Mouse (Mus musculus): Measurements from ENCODE around the gene Sfi1. TPM values are rescaled to one million over a fixed set of nuclear protein-coding genes. Genes with fewer than 3 reads are reported as not detected.
"Not testable (repeated sequence)": the region's sequence is repeated elsewhere in the genome, so short reads cannot be mapped to it uniquely, and the experiment has no call there.

Gene Sfi1
- polyA plus RNA-seq, 1 experiment from 2014 or later, result 14.4 TPM

GRCm38 (mm10) chr11:3137279-3137678 lies 56.0 kb downstream of the Sfi1 start:
- H3K4me2 ChIP-seq; H3K4me1 ChIP-seq; H3K27ac ChIP-seq; H3K27me3 ChIP-seq (replicated peaks); H3K9ac ChIP-seq; H3K9me3 ChIP-seq; H3K4me3 ChIP-seq (replicated peaks); H3K36me3 ChIP-seq: not testable (repeated sequence)
- WGBS, result 90% methylated on average over 4 of the region's 4 CpGs
- ATAC-seq (ENCODE audit: insufficient read depth, low FRiP score, low read depth), result peak; percentile 11

- not testable (repeated sequence) for H3K4me3 ChIP-seq (replicated peaks); H3K9ac ChIP-seq; ATAC-seq (ENCODE audit: insufficient read depth, low FRiP score, low read depth); H3K4me2 ChIP-seq; H3K27ac ChIP-seq; H3K4me1 ChIP-seq; H3K36me3 ChIP-seq; H3K27me3 ChIP-seq (replicated peaks); H3K9me3 ChIP-seq
- WGBS, result 90% methylated on average over 3 of the region's 3 CpGs
Observed at GRCm38 (mm10) chr11:3135956-3136355, 57.3 kb downstream of the Sfi1 start.

- H3K27ac ChIP-seq; H3K4me1 ChIP-seq; H3K36me3 ChIP-seq; H3K9me3 ChIP-seq; H3K4me3 ChIP-seq (replicated peaks); H3K9ac ChIP-seq; H3K27me3 ChIP-seq (replicated peaks); ATAC-seq (ENCODE audit: insufficient read depth, low FRiP score, low read depth); H3K4me2 ChIP-seq: not testable (repeated sequence)
- 91% methylated on average over 5 of the region's 7 CpGs for WGBS
Observed at GRCm38 (mm10) chr11:3135391-3135790, 57.9 kb downstream of the Sfi1 start.

GRCm38 (mm10) chr11:3133360-3133759 lies 59.9 kb downstream of the Sfi1 start:
- ATAC-seq (ENCODE audit: insufficient read depth, low FRiP score, low read depth), result peak; percentile 16
- not testable (repeated sequence) for H3K9me3 ChIP-seq; H3K9ac ChIP-seq; H3K27ac ChIP-seq; H3K4me3 ChIP-seq (replicated peaks); H3K4me2 ChIP-seq; H3K27me3 ChIP-seq (replicated peaks); H3K4me1 ChIP-seq; H3K36me3 ChIP-seq
- WGBS, result 100% methylated on average over 1 of the region's 4 CpGs

GRCm38 (mm10) chr11:3132957-3133356 lies 60.3 kb downstream of the Sfi1 start:
- ATAC-seq (ENCODE audit: insufficient read depth, low FRiP score, low read depth), result 0 out of 2 replicates have a peak, but pooled peaks have one; percentile 2
- H3K4me2 ChIP-seq; H3K27ac ChIP-seq; H3K36me3 ChIP-seq; H3K4me3 ChIP-seq (replicated peaks); H3K9me3 ChIP-seq; H3K27me3 ChIP-seq (replicated peaks); H3K4me1 ChIP-seq; H3K9ac ChIP-seq: not testable (repeated sequence)
- 84% methylated on average over 3 of the region's 3 CpGs for WGBS

GRCm38 (mm10) chr11:3132001-3132400 lies 61.3 kb downstream of the Sfi1 start:
- not testable (repeated sequence) for H3K27me3 ChIP-seq (replicated peaks); H3K4me2 ChIP-seq; H3K9ac ChIP-seq; H3K36me3 ChIP-seq; H3K27ac ChIP-seq; H3K9me3 ChIP-seq; H3K4me3 ChIP-seq (replicated peaks); H3K4me1 ChIP-seq
- WGBS, result 91% methylated on average over 10 of the region's 10 CpGs
- peak; percentile 14 for ATAC-seq (ENCODE audit: insufficient read depth, low FRiP score, low read depth)

- H3K9ac ChIP-seq; H3K4me3 ChIP-seq (replicated peaks); H3K27me3 ChIP-seq (replicated peaks); H3K4me1 ChIP-seq; H3K36me3 ChIP-seq; H3K27ac ChIP-seq; H3K4me2 ChIP-seq; H3K9me3 ChIP-seq; ATAC-seq (ENCODE audit: insufficient read depth, low FRiP score, low read depth): not testable (repeated sequence)
- 92% methylated on average over 7 of the region's 8 CpGs for WGBS
Observed at GRCm38 (mm10) chr11:3129852-3130251, 63.4 kb downstream of the Sfi1 start.

- H3K4me1 ChIP-seq; ATAC-seq (ENCODE audit: insufficient read depth, low FRiP score, low read depth); H3K4me3 ChIP-seq (replicated peaks); H3K9me3 ChIP-seq; H3K27ac ChIP-seq; H3K36me3 ChIP-seq; H3K4me2 ChIP-seq; H3K9ac ChIP-seq; H3K27me3 ChIP-seq (replicated peaks): not testable (repeated sequence)
- WGBS, result 86% methylated on average over 2 of the region's 2 CpGs
Observed at GRCm38 (mm10) chr11:3129276-3129675, 64.0 kb downstream of the Sfi1 start.

- H3K9me3 ChIP-seq; H3K27ac ChIP-seq; H3K4me3 ChIP-seq (replicated peaks); H3K4me2 ChIP-seq; H3K4me1 ChIP-seq; H3K9ac ChIP-seq; H3K27me3 ChIP-seq (replicated peaks); H3K36me3 ChIP-seq: not testable (repeated sequence)
- 76% methylated on average over 5 of the region's 7 CpGs for WGBS
- peak; percentile 70 for ATAC-seq (ENCODE audit: insufficient read depth, low FRiP score, low read depth)
Observed at GRCm38 (mm10) chr11:3127303-3127795, 65.9 kb downstream of the Sfi1 start.

- H3K9ac ChIP-seq; H3K4me3 ChIP-seq (replicated peaks); H3K9me3 ChIP-seq; H3K4me1 ChIP-seq; H3K36me3 ChIP-seq; ATAC-seq (ENCODE audit: insufficient read depth, low FRiP score, low read depth); H3K27me3 ChIP-seq (replicated peaks); H3K4me2 ChIP-seq; H3K27ac ChIP-seq: not testable (repeated sequence)
- 76% methylated on average over 6 of the region's 6 CpGs for WGBS
Observed at GRCm38 (mm10) chr11:3126478-3127302, 66.6 kb downstream of the Sfi1 start.

- H3K9ac ChIP-seq; H3K4me1 ChIP-seq; ATAC-seq (ENCODE audit: insufficient read depth, low FRiP score, low read depth); H3K9me3 ChIP-seq; H3K36me3 ChIP-seq; H3K27me3 ChIP-seq (replicated peaks); H3K27ac ChIP-seq; H3K4me3 ChIP-seq (replicated peaks); H3K4me2 ChIP-seq: not testable (repeated sequence)
- 89% methylated on average over 4 of the region's 4 CpGs for WGBS
Observed at GRCm38 (mm10) chr11:3125922-3126321, 67.3 kb downstream of the Sfi1 start.

GRCm38 (mm10) chr11:3124932-3125810 lies 68.1 kb downstream of the Sfi1 start:
- WGBS, result 82% methylated on average over 22 of the region's 22 CpGs
- not testable (repeated sequence) for H3K9ac ChIP-seq; H3K4me2 ChIP-seq; H3K9me3 ChIP-seq; ATAC-seq (ENCODE audit: insufficient read depth, low FRiP score, low read depth); H3K36me3 ChIP-seq; H3K27me3 ChIP-seq (replicated peaks); H3K4me3 ChIP-seq (replicated peaks); H3K4me1 ChIP-seq; H3K27ac ChIP-seq

All from stomach, embryonic 15.5 days (tissue).